Mouse (Mus musculus): ENCODE results near the gene Cyp4v3. TPM values are rescaled to one million over a fixed set of nuclear protein-coding genes. Genes with fewer than 3 reads are reported as not detected.

Cyp4v3 gene
- total RNA-seq (2023) = 10 to 100 TPM; 22.3 to 24.4 TPM

GRCm38 (mm10) chr8:45332685-45333409 is at the start of gene Cyp4v3:
Gene Cyp4v3, minus strand, starts transcription at chr8:45333216.

GRCm38 (mm10) chr8:45381963-45382347 is 48.9 kb upstream of the Cyp4v3 start, which contains the start of gene Fam149a:
Gene Fam149a, minus strand, starts transcription at chr8:45382291.

GRCm38 (mm10) chr8:45308366-45308765 is 24.6 kb downstream of the Cyp4v3 start, which contains the start of gene Gm45753:
Gene Gm45753, minus strand, starts transcription at chr8:45308466.

GRCm38 (mm10) chr8:45294687-45295086 is 38.3 kb downstream of the Cyp4v3 start, which contains the start of gene Klkb1:
Gene Klkb1, minus strand, starts transcription at chr8:45294859.

GRCm38 (mm10) chr8:45261920-45262319 is 71.1 kb downstream of the Cyp4v3 start, which contains the start of gene F11:
Gene F11, minus strand, starts transcription at chr8:45262031.

Other genes with a start within 250 kb of the Cyp4v3 start
- not detected for gene F11, start 71.2 kb downstream of the Cyp4v3 start, total RNA-seq (2023)
- gene Klkb1, start 38.4 kb downstream of the Cyp4v3 start, total RNA-seq (2023) = not detected
- gene Gm45753, start 24.8 kb downstream of the Cyp4v3 start, total RNA-seq (2023) = not detected
- gene Fam149a, start 49.1 kb upstream of the Cyp4v3 start, total RNA-seq (2023) = under 1 TPM; 0.76 to 0.88 TPM
- 1 to 10 TPM; 4.5 to 5.8 TPM for gene Tlr3, start 77.9 kb upstream of the Cyp4v3 start, total RNA-seq (2023)
- gene Sorbs2, start 174.6 kb upstream of the Cyp4v3 start, total RNA-seq (2023) = under 1 TPM in 1 of 2 experiments, not detected in 1; 0.24 TPM

Data from monocyte, adult 59 days (primary cell).